Mouse (Mus musculus) thymus, postnatal 4 days (tissue): ENCODE results near the gene Msi1.
A peak's percentile ranks its signal among the peaks of the same experiment; 100 is the strongest.

Experiments
- DNase-seq: peaks from one replicate; pipeline ENCODE4 v3.0.0; 2021

The Msi1 gene

GRCm38 (mm10) chr5:115434280-115434852 is 5.0 kb downstream of the Msi1 start:
- DNase-seq = no peak

GRCm38 (mm10) chr5:115434853-115435754 is 5.7 kb downstream of the Msi1 start:
- DNase-seq = no peak

GRCm38 (mm10) chr5:115435755-115436379 is 6.5 kb downstream of the Msi1 start:
- no peak for DNase-seq

GRCm38 (mm10) chr5:115436421-115437124 is 7.2 kb downstream of the Msi1 start:
- peak; percentile 22 for DNase-seq

GRCm38 (mm10) chr5:115437242-115437944 is 8.0 kb downstream of the Msi1 start:
- DNase-seq = no peak

GRCm38 (mm10) chr5:115437945-115438315 is 8.5 kb downstream of the Msi1 start:
- no peak for DNase-seq

GRCm38 (mm10) chr5:115438667-115439066 is 9.3 kb downstream of the Msi1 start:
- no peak for DNase-seq

- peak; percentile 73 for DNase-seq
Measured at GRCm38 (mm10) chr5:115441205-115441849, 11.9 kb downstream of the Msi1 start.

- peak; percentile 59 for DNase-seq
Measured at GRCm38 (mm10) chr5:115442663-115443062, 13.3 kb downstream of the Msi1 start.

GRCm38 (mm10) chr5:115444130-115444529 is 14.7 kb downstream of the Msi1 start:
- no peak for DNase-seq

GRCm38 (mm10) chr5:115447108-115447507 is 17.7 kb downstream of the Msi1 start:
- no peak for DNase-seq

- no peak for DNase-seq
Measured at GRCm38 (mm10) chr5:115449247-115449646, 19.8 kb downstream of the Msi1 start.

GRCm38 (mm10) chr5:115450410-115451317 is 21.3 kb downstream of the Msi1 start:
- DNase-seq = no peak

- DNase-seq = no peak
Measured at GRCm38 (mm10) chr5:115454422-115455090, 25.2 kb downstream of the Msi1 start.

GRCm38 (mm10) chr5:115455838-115456237 is 26.4 kb downstream of the Msi1 start:
- no peak for DNase-seq

- DNase-seq = no peak
Measured at GRCm38 (mm10) chr5:115458918-115459317, 29.5 kb downstream of the Msi1 start.

- DNase-seq = no peak
Measured at GRCm38 (mm10) chr5:115464408-115465115, 35.2 kb downstream of the Msi1 start.

GRCm38 (mm10) chr5:115465642-115466420 is 36.4 kb downstream of the Msi1 start, which contains the start of gene Pla2g1b:
Gene Pla2g1b, plus strand, starts transcription at chr5:115466262.
- DNase-seq = no peak

GRCm38 (mm10) chr5:115469791-115470190 is 40.4 kb downstream of the Msi1 start:
- DNase-seq = no peak
